Mouse (Mus musculus) cerebellum, adult 18-20 months (tissue): ENCODE measurements around the gene Hsd11b2.

Experiments used
- DNase-seq, 2 experiments: peaks; one replicate each; pipeline ENCODE4 v3.0.0; 2021

Gene Hsd11b2

GRCm38 (mm10) chr8:105484392-105484791 lies 34.2 kb upstream of the Hsd11b2 start:
- peak in 1 of 2 experiments; percentile 25 for DNase-seq

GRCm38 (mm10) chr8:105488082-105488481 lies 30.5 kb upstream of the Hsd11b2 start:
- DNase-seq = no peak

GRCm38 (mm10) chr8:105489281-105489680 lies 29.3 kb upstream of the Hsd11b2 start:
- no peak for DNase-seq

GRCm38 (mm10) chr8:105493495-105493894 lies 25.1 kb upstream of the Hsd11b2 start:
- DNase-seq = no peak

- DNase-seq = no peak
These were observed 24.0 kb upstream of the Hsd11b2 start for GRCm38 (mm10) chr8:105494566-105494965.

- DNase-seq = no peak
These were observed 22.9 kb upstream of the Hsd11b2 start for GRCm38 (mm10) chr8:105495350-105496302.

- peak; percentile 91 to 97 for DNase-seq
These were observed 21.9 kb upstream of the Hsd11b2 start, which contains the start of gene Zdhhc1 for GRCm38 (mm10) chr8:105496439-105497180. Gene Zdhhc1 (minus strand): TSS chr8:105496902.

- DNase-seq = no peak
These were observed 18.8 kb upstream of the Hsd11b2 start for GRCm38 (mm10) chr8:105499787-105500186.

- DNase-seq = no peak
These were observed 13.9 kb upstream of the Hsd11b2 start for GRCm38 (mm10) chr8:105504617-105505016.

GRCm38 (mm10) chr8:105506977-105507376 lies 11.6 kb upstream of the Hsd11b2 start:
- DNase-seq = no peak

GRCm38 (mm10) chr8:105508758-105509157 lies 9.8 kb upstream of the Hsd11b2 start:
- DNase-seq = no peak

- DNase-seq = no peak
These were observed 8.4 kb upstream of the Hsd11b2 start for GRCm38 (mm10) chr8:105509997-105510735.

- DNase-seq = no peak
These were observed 4.4 kb upstream of the Hsd11b2 start for GRCm38 (mm10) chr8:105514194-105514593.

GRCm38 (mm10) chr8:105514656-105515055 lies 3.9 kb upstream of the Hsd11b2 start:
- DNase-seq = no peak

GRCm38 (mm10) chr8:105516018-105516645 lies 2.4 kb upstream of the Hsd11b2 start:
- DNase-seq = peak; percentile 81 to 86

GRCm38 (mm10) chr8:105517346-105517745 lies 1.2 kb upstream of the Hsd11b2 start:
- DNase-seq = no peak

- DNase-seq = no peak
These were observed 1.0 kb downstream of the Hsd11b2 start for GRCm38 (mm10) chr8:105519591-105519990.

GRCm38 (mm10) chr8:105520521-105520920 lies 2.0 kb downstream of the Hsd11b2 start:
- no peak for DNase-seq

GRCm38 (mm10) chr8:105521061-105521460 lies 2.5 kb downstream of the Hsd11b2 start:
- DNase-seq = no peak

GRCm38 (mm10) chr8:105521995-105522769 lies 3.6 kb downstream of the Hsd11b2 start:
- no peak for DNase-seq

- no peak for DNase-seq
These were observed 4.3 kb downstream of the Hsd11b2 start for GRCm38 (mm10) chr8:105522890-105523289.

- no peak for DNase-seq
These were observed 8.6 kb downstream of the Hsd11b2 start for GRCm38 (mm10) chr8:105527110-105527509.
